Mouse (Mus musculus): ENCODE measurements around the gene Cox7b2. TPM values are rescaled to one million over a fixed set of nuclear protein-coding genes. Genes with fewer than 3 reads are reported as not detected.
"Not testable (repeated sequence)": the region's sequence is repeated elsewhere in the genome, so short reads cannot be mapped to it uniquely, and the experiment has no call there.

Gene Cox7b2
- total RNA-seq (2021) = not detected
- long read RNA-seq = 0 reads

DNA sequence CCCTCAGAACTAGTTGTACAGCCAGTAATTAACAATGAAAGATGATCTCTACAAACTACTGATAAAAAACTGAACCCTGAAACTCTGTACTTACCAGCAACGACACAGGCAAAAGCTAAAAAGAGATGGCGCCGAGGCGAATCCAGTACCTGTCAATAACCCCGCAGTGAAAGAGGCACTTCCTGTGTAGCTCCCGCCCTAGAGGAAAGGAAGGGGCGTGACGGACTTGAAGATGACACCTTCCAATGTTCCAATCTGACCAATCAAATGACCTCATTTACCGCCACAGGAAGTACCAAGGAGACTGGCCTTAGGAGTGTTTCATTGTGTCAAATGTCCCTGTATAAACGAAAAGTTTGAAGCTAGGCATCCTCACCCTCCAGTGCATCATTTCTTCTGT is at the start of gene Cox7b2:
Gene Cox7b2, minus strand, starts transcription at position 127 of the 400 bp plus-strand sequence.
- DNase-seq (ENCODE audit: low spot score in 2 of 2) = no peak

DNA sequence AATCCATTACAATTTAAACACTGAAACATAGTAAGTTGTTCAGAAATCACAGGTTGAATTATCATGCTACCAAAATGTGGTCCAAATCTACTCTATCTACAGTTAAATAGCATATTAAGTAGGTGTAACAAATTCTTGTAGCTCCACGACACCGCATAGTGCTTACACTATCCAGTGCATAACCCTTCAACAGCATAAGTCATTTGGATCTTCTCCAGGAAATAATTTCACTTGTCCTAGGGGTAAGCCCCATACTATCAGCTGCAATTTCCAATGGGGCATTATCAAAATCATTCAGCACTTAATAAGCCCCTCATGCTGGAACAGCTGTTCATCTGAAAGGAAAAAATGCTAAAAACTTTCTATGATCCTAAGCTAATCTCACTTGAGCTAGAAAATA is 47.3 kb upstream of the Cox7b2 start:
- no peak for DNase-seq (ENCODE audit: low spot score in 2 of 2)

DNA sequence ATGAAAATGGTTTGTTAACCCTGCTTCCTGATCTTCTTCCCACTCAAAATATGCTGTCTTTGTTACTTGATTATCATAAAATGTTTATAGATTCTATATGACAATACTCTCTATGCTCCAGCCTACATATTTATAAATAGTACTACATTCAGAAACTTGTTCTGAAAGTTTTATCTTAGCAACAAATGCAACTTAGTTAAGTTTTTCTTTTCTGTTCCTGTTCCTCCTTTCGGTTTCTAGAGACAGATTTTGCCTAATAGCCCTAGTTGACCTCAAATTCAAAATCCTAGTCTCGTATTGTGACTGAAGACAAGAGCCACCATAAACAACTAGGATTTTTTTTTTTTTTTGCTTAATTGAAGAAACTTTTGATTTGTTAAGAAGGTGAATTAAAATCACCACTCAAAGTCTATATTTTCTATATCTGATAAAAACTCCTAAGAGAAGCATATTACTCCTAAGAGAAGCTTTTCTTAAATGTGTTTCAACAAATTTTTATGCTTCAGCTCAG is 45.8 kb upstream of the Cox7b2 start:
- DNase-seq (ENCODE audit: low spot score in 2 of 2) = no peak

DNA sequence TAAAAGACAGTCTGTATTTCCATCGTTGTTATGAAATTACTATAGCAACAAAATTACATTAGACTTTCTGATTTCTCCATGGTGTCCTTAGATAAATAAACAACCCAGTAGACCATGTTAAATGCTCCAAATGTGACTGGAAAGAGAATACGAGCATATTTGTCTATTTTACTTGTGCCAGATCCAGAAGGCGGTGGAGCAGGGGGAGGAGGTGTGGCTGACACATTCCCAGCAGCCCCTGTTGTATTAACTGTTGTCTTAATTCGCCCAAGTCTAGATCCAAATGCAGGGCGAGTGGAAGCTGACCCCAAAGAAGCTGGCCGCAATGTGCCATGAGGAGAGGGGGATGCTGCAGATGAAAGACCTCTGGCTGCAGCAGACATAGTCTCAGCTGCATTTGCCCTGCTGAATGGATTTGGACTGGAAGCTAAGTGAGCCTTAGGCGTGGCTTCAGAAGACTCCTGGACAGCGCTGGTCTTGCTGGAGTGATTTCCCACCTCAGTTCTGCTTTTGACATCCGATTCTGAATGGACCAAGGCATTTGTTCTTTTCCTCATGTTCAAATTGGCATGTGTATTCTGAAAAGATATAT is 23.7 kb upstream of the Cox7b2 start:
- peak; percentile 8 to 11 for DNase-seq (ENCODE audit: low spot score in 2 of 2)

DNA sequence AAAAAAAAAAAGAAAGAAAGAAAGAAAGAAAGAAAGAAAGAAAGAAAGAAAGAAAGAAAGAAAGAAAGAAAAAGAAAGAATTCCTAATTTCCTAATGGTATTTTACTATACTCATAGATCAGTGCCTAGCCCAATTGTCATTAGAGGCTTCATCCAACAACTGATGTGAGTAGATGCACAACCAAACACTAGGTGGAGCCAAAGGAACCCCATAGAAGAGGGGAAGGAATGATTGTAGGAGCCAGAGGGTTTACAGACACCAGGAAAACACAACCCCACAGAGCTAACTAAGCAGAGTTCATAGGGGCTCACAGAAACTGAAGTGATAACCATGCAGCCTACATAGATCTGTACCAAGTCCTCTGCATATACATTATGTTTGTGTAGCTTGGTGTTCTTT is 2.5 kb downstream of the Cox7b2 start:
- DNase-seq (ENCODE audit: low spot score in 2 of 2) = no peak

DNA sequence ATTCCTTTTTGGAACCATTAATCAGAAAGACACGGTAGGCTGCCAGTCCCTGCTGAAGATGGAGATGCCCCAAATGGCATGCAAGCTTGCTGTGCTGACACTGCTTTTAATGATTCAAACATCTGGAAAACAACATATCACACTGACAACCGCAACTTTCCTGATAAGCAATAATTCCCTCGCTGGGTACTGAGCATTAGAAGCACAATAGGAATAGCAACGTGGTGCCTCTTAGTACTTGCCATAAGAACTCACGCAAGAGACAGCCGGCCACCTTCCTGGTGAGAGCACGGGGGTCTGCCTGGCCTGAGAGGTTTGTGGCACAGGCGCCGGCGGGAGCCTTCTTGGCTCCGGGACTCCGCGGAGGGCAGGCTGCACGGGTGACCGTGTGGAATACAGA is 22.5 kb downstream of the Cox7b2 start:
- DNase-seq (ENCODE audit: low spot score in 2 of 2) = not testable (repeated sequence)

DNA sequence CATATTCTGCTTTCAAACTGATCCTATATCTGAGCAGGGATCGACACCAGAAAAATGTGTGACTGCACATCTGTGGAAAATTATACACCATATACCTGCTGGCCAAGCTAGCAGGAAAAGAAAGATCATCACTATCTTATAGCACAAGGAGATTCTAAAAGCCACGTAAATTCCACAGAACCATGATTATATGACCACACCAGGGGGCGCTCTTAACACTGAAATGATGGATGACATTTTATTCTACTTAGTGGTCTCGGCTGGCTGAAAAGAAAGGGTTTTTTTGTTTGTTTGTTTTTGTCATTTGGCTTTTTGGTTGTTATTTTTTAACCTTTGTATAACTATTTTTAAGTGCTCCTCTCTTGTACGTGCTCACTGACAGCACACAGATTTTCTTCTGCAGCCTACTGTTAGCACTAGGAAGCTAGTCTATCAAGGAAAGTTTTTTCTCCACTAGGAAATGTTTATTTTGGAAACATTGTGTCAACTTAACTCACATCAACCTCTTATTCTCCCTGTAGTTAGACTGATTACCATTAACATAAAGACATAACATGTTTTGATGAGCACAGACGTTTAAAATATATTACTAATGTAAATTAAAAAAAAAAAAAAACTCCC is 45.8 kb downstream of the Cox7b2 start:
- DNase-seq (ENCODE audit: low spot score in 2 of 2) = peak; percentile 83 to 86

DNA sequence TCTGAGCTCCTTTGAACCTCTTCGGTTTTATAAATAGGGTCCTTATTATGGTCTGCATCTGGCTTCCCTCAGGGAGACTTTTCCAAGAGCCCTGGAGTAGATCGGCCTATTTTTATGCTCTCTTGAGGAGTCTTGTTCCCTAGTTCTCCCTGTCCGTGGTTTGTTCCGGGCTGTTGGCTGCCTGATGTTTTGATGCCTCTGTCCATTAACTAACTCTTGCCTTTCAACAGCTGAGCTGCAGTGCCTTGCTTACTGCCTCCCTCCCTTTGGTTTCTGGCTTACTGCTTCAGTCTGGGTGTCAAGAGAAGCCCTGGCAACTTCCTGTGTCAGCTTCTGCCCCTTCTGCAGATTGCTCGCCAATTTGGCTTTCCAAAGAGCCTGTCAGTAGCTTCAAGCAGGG is 52.4 kb downstream of the Cox7b2 start:
- peak; percentile 13 to 18 for DNase-seq (ENCODE audit: low spot score in 2 of 2)

DNA sequence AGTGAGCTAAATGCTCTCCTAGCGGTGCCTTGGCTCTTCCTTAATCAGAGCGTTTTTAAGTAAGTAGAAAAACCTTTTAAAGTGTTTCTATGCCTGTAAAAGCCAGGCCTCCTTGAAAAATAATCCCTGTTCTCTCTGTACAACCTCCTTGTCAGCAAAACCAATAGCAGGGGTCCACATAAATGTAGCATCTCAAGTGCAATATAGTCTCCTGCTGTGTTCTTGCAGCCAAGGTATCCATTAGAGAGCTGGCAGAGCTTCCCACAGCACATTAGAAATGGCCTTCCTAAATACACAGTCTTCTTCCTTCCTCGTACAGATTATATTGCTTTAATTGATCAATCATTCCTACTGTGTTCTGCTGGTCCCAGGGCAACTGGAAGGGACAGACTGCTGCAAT is 91.0 kb downstream of the Cox7b2 start:
- DNase-seq (ENCODE audit: low spot score in 2 of 2) = no peak

DNA sequence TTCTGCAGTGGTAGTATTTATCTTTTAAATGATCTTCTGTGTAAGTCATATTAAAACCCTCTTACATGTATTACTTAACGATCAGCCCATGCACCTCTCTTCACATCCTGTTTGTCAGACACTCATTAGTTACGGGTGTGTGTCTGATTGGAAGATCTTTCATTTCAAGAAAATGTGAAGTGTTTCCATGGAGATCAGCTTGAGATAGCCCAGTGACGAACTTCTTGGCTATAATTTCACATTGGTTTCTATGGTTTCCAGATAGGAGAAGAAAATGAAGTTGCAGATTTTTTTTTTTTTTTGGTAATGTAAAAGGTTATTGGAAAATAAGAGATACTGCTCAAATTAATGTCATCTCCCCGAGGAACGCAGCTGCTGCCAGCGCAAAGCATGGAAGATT is 107.8 kb downstream of the Cox7b2 start:
- DNase-seq (ENCODE audit: low spot score in 2 of 2) = no peak

Other genes starting within 250 kb of the Cox7b2 start
- 100 to 1,000 TPM in 1 of 2 experiments, 10 to 100 TPM in 1; 99.4 to 104 TPM for gene Gabrb1, start 109.9 kb upstream of the Cox7b2 start, total RNA-seq (2021)
- 10 to 100 TPM; 43.0 to 46.9 TPM for gene Gabra4, start 110.1 kb upstream of the Cox7b2 start, total RNA-seq (2021)